Comparison of ENCODE assay signal across 15 mouse cellular contexts in genomic region chr17:87457961-87458360, GRCm38 (mm10). TPM values are rescaled to one million over a fixed set of nuclear protein-coding genes. Genes with fewer than 3 reads are reported as not detected.
DNase-seq lines count a peak whose midpoint lies in the region; ATAC-seq and TF ChIP-seq lines count a peak whose summit lies in the region.
"Had no signal": no experiment of that assay in that cellular context is flagged by ENCODE, and none has a peak within 500 bp of the region (broad histone marks: within the 10 kb centered on the region; RNA-seq: fewer than 3 reads in every experiment).

No protein-coding gene starts in this region.

- H3K79me2 ChIP-seq in liver, adult 2 months (ENCODE audit: control insufficient read depth, insufficient read depth, low read length) = no peaks in the 10 kb centered on the region

- no peaks in the 10 kb centered on the region for H3K9me3 ChIP-seq in heart, embryonic 10.5 days
- H3K9me3 ChIP-seq in liver, postnatal 0 days (ENCODE audit: low read length) = no peaks in the 10 kb centered on the region

- no peaks in the 10 kb centered on the region for H3K36me3 ChIP-seq in heart, embryonic 10.5 days
- no peaks in the 10 kb centered on the region for H3K36me3 ChIP-seq in liver, adult 2 months (ENCODE audit: control insufficient read depth, insufficient read depth, low read length)
- H3K36me3 ChIP-seq in liver, postnatal 0 days (replicated peaks; ENCODE audit: insufficient read depth, low read length) = no peaks in the 10 kb centered on the region

- no peak for TF ChIP-seq POLR2A in liver, adult 2 months (IDR thresholded peaks at IDR 0.05; ENCODE audit: extremely low read depth, insufficient read depth, low read length)

- ATAC-seq in liver, postnatal 0 days = peak; percentile 62

- no peak for TF ChIP-seq EP300 in liver, postnatal 0 days (IDR thresholded peaks at IDR 0.05; ENCODE audit: low read depth)

- DNase-seq in heart, embryonic 10.5 days (ENCODE audit: low spot score) = peak; percentile 66
- DNase-seq in heart, postnatal 14 days = no peak
- peak; percentile 75 for DNase-seq in liver, adult 2 months (ENCODE audit: extremely low read depth, low read depth, low spot score)
- no peak for DNase-seq in liver
- peak; percentile 54 for DNase-seq in adrenal gland, adult 8-10 months
- peak; percentile 44 for DNase-seq in liver, postnatal 0 days
- no peak for DNase-seq in ovary, adult 18-20 months (ENCODE audit: low spot score)
- DNase-seq in heart, postnatal 4 days = no peak
- DNase-seq: cerebellum, adult 11-12 months; heart, adult 18-20 months; lung, adult 18-20 months had no signal

- no peak overlapping the region for H3K9ac ChIP-seq in liver, adult 2 months (ENCODE audit: low read depth, low read length)
- no peak overlapping the region for H3K9ac ChIP-seq in liver, postnatal 0 days (replicated peaks)

- peaks cover 47% of the 10 kb centered on the region for H3K4me1 ChIP-seq in heart, embryonic 10.5 days
- peaks cover 15% of the 10 kb centered on the region; the same call in 1 of the 2 replicates for H3K4me1 ChIP-seq in liver, adult 2 months (ENCODE audit: control insufficient read depth, insufficient read depth, low read length)
- peaks cover 26% of the 10 kb centered on the region for H3K4me1 ChIP-seq in liver, postnatal 0 days (ENCODE audit: insufficient read depth)

- H3K27me3 ChIP-seq in heart, embryonic 10.5 days (ENCODE audit: insufficient read depth, poor library complexity, severe bottlenecking) = peaks cover 12% of the 10 kb centered on the region; the same call in 1 of the 2 replicates
- no peaks in the 10 kb centered on the region for H3K27me3 ChIP-seq in liver, adult 2 months (ENCODE audit: control insufficient read depth, insufficient read depth, low read length)
- no peaks in the 10 kb centered on the region for H3K27me3 ChIP-seq in liver, postnatal 0 days (ENCODE audit: insufficient read depth, low read length)

- H3K4me3 ChIP-seq in heart, embryonic 10.5 days = no peak overlapping the region
- no peak overlapping the region for H3K4me3 ChIP-seq in liver, adult 2 months (ENCODE audit: insufficient read depth, low read depth, low read length)
- no peak overlapping the region for H3K4me3 ChIP-seq in liver, postnatal 0 days (ENCODE audit: low read depth, low read length)

- TF ChIP-seq CTCF in liver, adult 2 months (IDR thresholded peaks at IDR 0.05; ENCODE audit: low read depth, low read length) = no peak
- no peak for TF ChIP-seq CTCF in liver, postnatal 0 days (IDR thresholded peaks at IDR 0.05; ENCODE audit: low read depth)

- H3K27ac ChIP-seq in heart, embryonic 10.5 days = no peak overlapping the region
- H3K27ac ChIP-seq in liver, adult 2 months (replicated peaks; ENCODE audit: insufficient read depth, low read depth, low read length) = peak overlapping the region; percentile 44; the same call in 1 of the 2 replicates
- H3K27ac ChIP-seq in liver, postnatal 0 days (ENCODE audit: low read depth) = no peak overlapping the region

- 65% methylated on average over 7 of the region's 7 CpGs for WGBS in heart, embryonic 10.5 days
- 17% methylated on average over 7 of the region's 7 CpGs for WGBS in liver, adult 2 months
- 57% methylated on average over 7 of the region's 7 CpGs for WGBS in liver, postnatal 0 days (ENCODE audit: insufficient replicate concordance)

- no peak overlapping the region; the same call in 1 of the 2 replicates for H3K4me2 ChIP-seq in liver, postnatal 0 days (ENCODE audit: low read depth, low read length)

- intact Hi-C loops in heart, postnatal 14 days (cut with DNase I) = no loop called here

RNA-seq across cellular contexts. Expression of gene Calm2, which starts 11.2 kb away (rescaled TPM):
- polyA plus RNA-seq in heart, embryonic 10.5 days (2016; fragmentation: Nextera tagmentation; extraction: Ambion mirVana) = 738 and 942 TPM in 2 replicates
- total RNA-seq in heart, postnatal 14 days (2021) = 100 to 1,000 TPM; 179 to 185 TPM
- 181 and 257 TPM in 2 replicates for total RNA-seq in liver, adult 2 months (2014; rRNA removed)
- 19.7 and 20.9 TPM in 2 replicates for polyA plus RNA-seq in liver, adult 2 months (2012; rRNA removed)
- total RNA-seq in adrenal gland, adult 8-10 months (2022) = 100 to 1,000 TPM; 507 to 545 (median 540) TPM
- polyA plus RNA-seq in liver, postnatal 0 days (2015; fragmentation: Nextera tagmentation; extraction: Ambion mirVana) = 397 and 413 TPM in 2 replicates
- total RNA-seq in heart, postnatal 4 days (2021) = 100 to 1,000 TPM; 289 to 299 TPM

RNA-seq across cellular contexts. Expression of gene Stpg4, which starts 30.4 kb away (rescaled TPM):
- polyA plus RNA-seq in heart, embryonic 10.5 days (2016; fragmentation: Nextera tagmentation; extraction: Ambion mirVana) = 0.52 TPM in 1 of 2 replicates, not detected in the other
- total RNA-seq in heart, postnatal 14 days (2021) = not detected
- total RNA-seq in liver, adult 2 months (2014; rRNA removed) = not detected in 2 replicates
- polyA plus RNA-seq in liver, adult 2 months (2012; rRNA removed) = not detected in 2 replicates
- not detected for total RNA-seq in adrenal gland, adult 8-10 months (2022)
- polyA plus RNA-seq in liver, postnatal 0 days (2015; fragmentation: Nextera tagmentation; extraction: Ambion mirVana) = not detected in 2 replicates
- not detected for total RNA-seq in heart, postnatal 4 days (2021)
- total RNA-seq: adrenal gland, adult 18-20 months; heart, adult 18-20 months; left cerebral cortex, postnatal 14 days; megakaryocyte, adult 5-6 weeks had no signal
- polyA plus RNA-seq: embryonic facial prominence, embryonic 14.5 days had no signal

Comparison
In these comparisons a context has a peak if more than half of its experiments do, and no peak if none do; other contexts are left out.
1. DNase-seq: peak in heart, embryonic 10.5 days (single experiment), liver, adult 2 months (single experiment), adrenal gland, adult 8-10 months (single experiment) and liver, postnatal 0 days (single experiment); none in heart, postnatal 14 days (0 of 2), liver (single experiment), ovary, adult 18-20 months (single experiment) and heart, postnatal 4 days (single experiment).